ENCODE assay signal across 18 mouse cellular contexts in the genomic region with DNA sequence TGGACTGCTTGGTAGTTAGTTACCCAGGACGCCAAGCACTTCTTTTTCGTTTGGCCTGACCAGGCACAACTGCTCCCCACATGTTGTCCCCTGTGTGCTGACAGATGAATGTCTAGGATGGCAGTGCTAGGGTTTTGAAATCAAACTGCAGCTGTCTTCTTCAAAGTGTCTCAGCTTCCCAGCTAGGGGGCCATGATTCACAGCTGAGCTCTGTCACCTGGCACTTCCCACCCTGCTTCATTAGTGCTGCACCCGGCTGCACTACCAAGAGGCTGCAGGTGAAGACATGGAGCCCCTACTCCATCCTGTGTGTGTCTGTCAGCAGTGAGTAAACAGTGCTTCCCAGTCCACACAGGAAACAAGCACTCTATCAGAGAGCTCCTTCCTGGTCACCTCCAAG.
A peak's percentile ranks its signal among the peaks of the same experiment; 100 is the strongest.
DNase-seq lines count a peak whose midpoint lies in the region; ATAC-seq and TF ChIP-seq lines count a peak whose summit lies in the region.
"Had no signal": no experiment of that assay in that cellular context is flagged by ENCODE, and none has a peak within 500 bp of the region (broad histone marks: within the 10 kb centered on the region; RNA-seq: fewer than 3 reads in every experiment).

No protein-coding gene starts in this region.

- H3K4me2 ChIP-seq in forebrain, embryonic 12.5 days, result no peak overlapping the region
- no peak overlapping the region for H3K4me2 ChIP-seq in forebrain, embryonic 14.5 days (ENCODE audit: low read length)
- H3K4me2 ChIP-seq in midbrain, embryonic 16.5 days (ENCODE audit: low read length), result no peak overlapping the region
- H3K4me2 ChIP-seq in stomach, postnatal 0 days (replicated peaks; ENCODE audit: low read depth), result no peak overlapping the region
- H3K4me2 ChIP-seq: lung, embryonic 14.5 days; midbrain, embryonic 15.5 days had no signal

- DNase-seq in forebrain, embryonic 14.5 days (ENCODE audit: low spot score), result no peak
- DNase-seq in midbrain, embryonic 10.5 days (ENCODE audit: low spot score), result no peak
- no peak for DNase-seq in limb, embryonic 10.5 days (ENCODE audit: low spot score)
- DNase-seq in thymus, postnatal 14 days, result peak; percentile 59
- no peak for DNase-seq in stomach, postnatal 0 days (ENCODE audit: low spot score)
- DNase-seq in testis, postnatal 14 days (ENCODE audit: low spot score), result no peak
- DNase-seq: adrenal gland, postnatal 25 days; cerebellum, adult 18-20 months; cerebellum, postnatal 25 days; kidney, adult 11 months; right cerebral cortex, adult 18-20 months had no signal

- WGBS in forebrain, embryonic 12.5 days, result 56% methylated on average over 3 of the region's 3 CpGs
- WGBS in forebrain, embryonic 14.5 days, result 62% methylated on average over 3 of the region's 3 CpGs
- 69% methylated on average over 3 of the region's 3 CpGs for WGBS in midbrain, embryonic 10.5 days
- WGBS in midbrain, embryonic 16.5 days, result 57% methylated on average over 3 of the region's 3 CpGs
- 24% methylated on average over 3 of the region's 3 CpGs for WGBS in limb, embryonic 10.5 days
- 48% methylated on average over 3 of the region's 3 CpGs for WGBS in stomach, postnatal 0 days

- TF ChIP-seq CTCF in stomach, postnatal 0 days (IDR thresholded peaks at IDR 0.05; ENCODE audit: low read depth), result no peak

- ATAC-seq in forebrain, embryonic 12.5 days (ENCODE audit: low FRiP score), result no peak
- ATAC-seq in forebrain, embryonic 14.5 days, result no peak
- ATAC-seq in midbrain, embryonic 16.5 days, result no peak
- no peak for ATAC-seq in stomach, postnatal 0 days (ENCODE audit: low FRiP score, low TSS enrichment)
- ATAC-seq: hindbrain, postnatal 0 days; midbrain, embryonic 15.5 days had no signal

- TF ChIP-seq EP300 in stomach, postnatal 0 days (optimal IDR thresholded peaks at IDR 0.05), result no peak

- no peaks in the 10 kb centered on the region for H3K27me3 ChIP-seq in forebrain, embryonic 12.5 days
- H3K27me3 ChIP-seq in forebrain, embryonic 14.5 days (replicated peaks; ENCODE audit: control insufficient read depth, insufficient read depth, low read length), result no peaks in the 10 kb centered on the region
- no peaks in the 10 kb centered on the region for H3K27me3 ChIP-seq in midbrain, embryonic 10.5 days (ENCODE audit: low read depth, poor library complexity, severe bottlenecking)
- no peaks in the 10 kb centered on the region for H3K27me3 ChIP-seq in midbrain, embryonic 16.5 days (ENCODE audit: control insufficient read depth, insufficient read depth, low read depth, low read length)
- H3K27me3 ChIP-seq in limb, embryonic 10.5 days (ENCODE audit: low read depth, poor library complexity, severe bottlenecking), result no peaks in the 10 kb centered on the region
- H3K27me3 ChIP-seq in stomach, postnatal 0 days (ENCODE audit: control insufficient read depth, insufficient read depth, low read length), result no peaks in the 10 kb centered on the region
- H3K27me3 ChIP-seq: CH12.LX; midbrain, embryonic 15.5 days had no signal

- no peaks in the 10 kb centered on the region for H3K36me3 ChIP-seq in forebrain, embryonic 12.5 days (replicated peaks)
- H3K36me3 ChIP-seq in forebrain, embryonic 14.5 days (ENCODE audit: control insufficient read depth, insufficient read depth, low read length), result no peaks in the 10 kb centered on the region
- H3K36me3 ChIP-seq in midbrain, embryonic 10.5 days, result no peaks in the 10 kb centered on the region
- H3K36me3 ChIP-seq in midbrain, embryonic 16.5 days (ENCODE audit: control insufficient read depth, insufficient read depth, low read length), result no peaks in the 10 kb centered on the region
- H3K36me3 ChIP-seq in limb, embryonic 10.5 days, result no peaks in the 10 kb centered on the region
- no peaks in the 10 kb centered on the region for H3K36me3 ChIP-seq in stomach, postnatal 0 days (ENCODE audit: control insufficient read depth, insufficient read depth, low read length)
- H3K36me3 ChIP-seq: hindbrain, embryonic 10.5 days; midbrain, embryonic 15.5 days had no signal

- no peaks in the 10 kb centered on the region for H3K9me3 ChIP-seq in forebrain, embryonic 12.5 days
- no peaks in the 10 kb centered on the region for H3K9me3 ChIP-seq in forebrain, embryonic 14.5 days (replicated peaks; ENCODE audit: control insufficient read depth, low read length)
- H3K9me3 ChIP-seq in midbrain, embryonic 10.5 days (replicated peaks), result no peaks in the 10 kb centered on the region
- no peaks in the 10 kb centered on the region for H3K9me3 ChIP-seq in midbrain, embryonic 16.5 days (replicated peaks; ENCODE audit: control insufficient read depth, low read length, poor library complexity, severe bottlenecking)
- no peaks in the 10 kb centered on the region for H3K9me3 ChIP-seq in limb, embryonic 10.5 days (replicated peaks)
- H3K9me3 ChIP-seq in stomach, postnatal 0 days (ENCODE audit: control insufficient read depth, low read length), result no peaks in the 10 kb centered on the region
- H3K9me3 ChIP-seq: hindbrain, embryonic 10.5 days; midbrain, embryonic 15.5 days had no signal

- no peak overlapping the region for H3K9ac ChIP-seq in forebrain, embryonic 12.5 days
- H3K9ac ChIP-seq in forebrain, embryonic 14.5 days (ENCODE audit: low read length), result no peak overlapping the region
- H3K9ac ChIP-seq in midbrain, embryonic 16.5 days (ENCODE audit: low read depth, low read length), result no peak overlapping the region
- H3K9ac ChIP-seq in stomach, postnatal 0 days (ENCODE audit: low read length), result no peak overlapping the region
- H3K9ac ChIP-seq: lung, embryonic 14.5 days; midbrain, embryonic 15.5 days had no signal

- peaks cover 15% of the 10 kb centered on the region for H3K4me1 ChIP-seq in forebrain, embryonic 12.5 days
- no peaks in the 10 kb centered on the region for H3K4me1 ChIP-seq in forebrain, embryonic 14.5 days (ENCODE audit: control insufficient read depth, insufficient read depth, low read length)
- peaks cover 29% of the 10 kb centered on the region for H3K4me1 ChIP-seq in midbrain, embryonic 10.5 days
- peaks cover 6% of the 10 kb centered on the region; the same call in 1 of the 2 replicates for H3K4me1 ChIP-seq in midbrain, embryonic 16.5 days (ENCODE audit: control insufficient read depth, insufficient read depth, low read length)
- peaks cover 26% of the 10 kb centered on the region for H3K4me1 ChIP-seq in limb, embryonic 10.5 days
- no peaks in the 10 kb centered on the region for H3K4me1 ChIP-seq in stomach, postnatal 0 days (replicated peaks; ENCODE audit: control insufficient read depth, insufficient read depth)

- 0 out of 2 replicates have a peak overlapping the region, but pooled peaks have one; percentile 13 for H3K27ac ChIP-seq in forebrain, embryonic 12.5 days
- no peak overlapping the region for H3K27ac ChIP-seq in forebrain, embryonic 14.5 days (ENCODE audit: low read depth, low read length)
- H3K27ac ChIP-seq in midbrain, embryonic 10.5 days (replicated peaks), result 0 out of 2 replicates have a peak overlapping the region, but pooled peaks have one; percentile 6
- H3K27ac ChIP-seq in midbrain, embryonic 16.5 days (ENCODE audit: low read length), result no peak overlapping the region
- H3K27ac ChIP-seq in limb, embryonic 10.5 days, result peak overlapping the region; percentile 26; the same call in 1 of the 2 replicates
- H3K27ac ChIP-seq in stomach, postnatal 0 days (replicated peaks), result no peak overlapping the region
- H3K27ac ChIP-seq: hindbrain, embryonic 10.5 days; hindbrain, postnatal 0 days; midbrain, embryonic 15.5 days had no signal

- no peak overlapping the region for H3K4me3 ChIP-seq in forebrain, embryonic 12.5 days (replicated peaks)
- H3K4me3 ChIP-seq in forebrain, embryonic 14.5 days (ENCODE audit: low read depth, low read length), result no peak overlapping the region
- no peak overlapping the region for H3K4me3 ChIP-seq in midbrain, embryonic 10.5 days
- no peak overlapping the region for H3K4me3 ChIP-seq in midbrain, embryonic 16.5 days (ENCODE audit: low read depth, low read length)
- H3K4me3 ChIP-seq in limb, embryonic 10.5 days, result no peak overlapping the region
- no peak overlapping the region for H3K4me3 ChIP-seq in stomach, postnatal 0 days (ENCODE audit: low read depth, low read length)
- H3K4me3 ChIP-seq: hindbrain, embryonic 10.5 days; midbrain, embryonic 15.5 days had no signal

Comparison
In these comparisons a context has a peak if more than half of its experiments do, and no peak if none do; other contexts are left out.
1. H3K27ac ChIP-seq: peak in forebrain, embryonic 12.5 days (single experiment), midbrain, embryonic 10.5 days (single experiment) and limb, embryonic 10.5 days (single experiment); none in forebrain, embryonic 14.5 days (single experiment), midbrain, embryonic 16.5 days (single experiment) and stomach, postnatal 0 days (single experiment).